Mouse (Mus musculus): ENCODE results near the gene Brk1. TPM values are rescaled to one million over a fixed set of nuclear protein-coding genes. Genes with fewer than 3 reads are reported as not detected.
A peak's percentile ranks its signal among the peaks of the same experiment; 100 is the strongest.

Brk1 gene
- polyA plus RNA-seq, 1 experiment from 2014 or later: 200 TPM

DNA sequence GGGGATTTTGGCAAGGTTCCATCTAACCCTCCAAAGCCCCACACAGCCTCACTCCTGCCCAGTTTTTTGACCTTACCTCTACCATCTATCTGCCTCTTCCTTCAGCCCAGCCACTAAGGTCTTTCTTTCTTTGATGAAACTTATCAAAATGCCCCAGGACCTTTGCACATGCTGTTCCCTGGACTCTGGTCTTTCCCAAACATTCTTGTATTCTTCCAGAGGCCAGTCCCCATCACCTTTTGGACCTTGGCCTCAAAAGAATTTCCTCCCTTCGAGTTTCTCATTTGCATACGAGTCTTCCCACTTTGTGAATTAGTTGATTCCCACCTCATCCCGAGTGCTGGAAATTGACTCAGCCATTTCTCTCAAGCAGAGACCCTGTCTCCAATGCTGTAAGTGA is 50.9 kb downstream of the Brk1 start:
- H3K27ac ChIP-seq: no peak overlapping the region

DNA sequence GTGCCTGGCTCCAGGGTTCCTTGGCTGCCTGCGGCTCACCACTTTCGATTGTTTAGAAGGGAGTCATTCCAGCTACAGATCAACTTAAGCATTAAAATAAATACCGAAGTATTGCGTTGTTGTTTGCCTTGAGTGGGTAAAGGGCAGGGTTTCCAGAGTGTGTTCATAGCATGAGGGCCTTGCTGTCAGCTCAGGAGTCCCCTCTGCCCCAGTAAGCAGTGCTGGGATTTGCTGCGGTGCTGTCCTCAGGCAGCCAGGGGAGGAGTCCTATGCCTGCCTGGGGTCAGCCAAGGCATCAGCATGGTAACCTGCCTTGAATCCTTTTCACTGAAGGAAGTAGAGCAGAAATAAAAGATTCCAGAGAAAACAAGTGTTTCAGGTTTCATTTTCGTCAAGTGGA is 52.3 kb downstream of the Brk1 start:
- Histone ChIP-seq H3K36me3 (replicated peaks) (no peaks in the 10 kb centered on the region), H3K4me1 (peaks cover 18% of the 10 kb centered on the region), H3K9me3 (no peaks in the 10 kb centered on the region), H3K27me3 (ENCODE audit: poor library complexity, severe bottlenecking) (no peaks in the 10 kb centered on the region), H3K27ac (no peak overlapping the region), H3K4me3 (no peak overlapping the region)
- 86% methylated on average over 6 of the region's 6 CpGs for WGBS
- DNase-seq (ENCODE audit: extremely low spot score, low spot score): no peak

More for the DNA sequence above, 50.9 kb downstream of the Brk1 start:
- Histone ChIP-seq H3K36me3 (replicated peaks) (no peaks in the 10 kb centered on the region), H3K4me1 (peaks cover 5% of the 10 kb centered on the region), H3K27me3 (ENCODE audit: poor library complexity, severe bottlenecking) (no peaks in the 10 kb centered on the region), H3K9me3 (no peaks in the 10 kb centered on the region), H3K4me3 (no peak overlapping the region)
- DNase-seq (ENCODE audit: extremely low spot score, low spot score): no peak
- WGBS: 92% methylated on average over 3 of the region's 3 CpGs

DNA sequence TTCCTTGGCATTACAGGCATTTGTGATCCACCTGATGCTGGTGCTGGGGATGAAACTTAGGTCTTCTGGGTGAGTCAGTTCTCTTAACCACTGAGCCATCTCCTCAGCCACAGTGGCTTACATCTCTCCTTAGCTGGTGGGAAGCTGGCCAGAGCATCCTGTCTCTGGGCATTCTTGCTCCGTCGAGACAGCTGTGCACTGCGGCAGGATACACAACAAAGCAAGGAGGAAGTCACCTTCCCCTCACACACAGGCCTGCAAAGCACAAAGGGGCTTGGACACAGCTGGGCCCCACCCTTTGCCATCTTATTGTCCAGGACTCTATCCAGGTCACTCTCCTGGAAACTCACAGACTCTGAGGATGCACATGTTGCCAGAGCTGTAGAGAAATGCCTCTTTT is 53.7 kb downstream of the Brk1 start:
- Histone ChIP-seq H3K4me3 (no peak overlapping the region), H3K4me1 (peaks cover 22% of the 10 kb centered on the region), H3K36me3 (replicated peaks) (no peaks in the 10 kb centered on the region), H3K27ac (0 out of 2 replicates have a peak overlapping the region, but pooled peaks have one; percentile 12), H3K9me3 (peaks cover 6% of the 10 kb centered on the region; the same call in 1 of the 2 replicates), H3K27me3 (ENCODE audit: poor library complexity, severe bottlenecking) (no peaks in the 10 kb centered on the region)
- WGBS: 72% methylated on average over 3 of the region's 3 CpGs
- no peak for DNase-seq (ENCODE audit: extremely low spot score, low spot score)

DNA sequence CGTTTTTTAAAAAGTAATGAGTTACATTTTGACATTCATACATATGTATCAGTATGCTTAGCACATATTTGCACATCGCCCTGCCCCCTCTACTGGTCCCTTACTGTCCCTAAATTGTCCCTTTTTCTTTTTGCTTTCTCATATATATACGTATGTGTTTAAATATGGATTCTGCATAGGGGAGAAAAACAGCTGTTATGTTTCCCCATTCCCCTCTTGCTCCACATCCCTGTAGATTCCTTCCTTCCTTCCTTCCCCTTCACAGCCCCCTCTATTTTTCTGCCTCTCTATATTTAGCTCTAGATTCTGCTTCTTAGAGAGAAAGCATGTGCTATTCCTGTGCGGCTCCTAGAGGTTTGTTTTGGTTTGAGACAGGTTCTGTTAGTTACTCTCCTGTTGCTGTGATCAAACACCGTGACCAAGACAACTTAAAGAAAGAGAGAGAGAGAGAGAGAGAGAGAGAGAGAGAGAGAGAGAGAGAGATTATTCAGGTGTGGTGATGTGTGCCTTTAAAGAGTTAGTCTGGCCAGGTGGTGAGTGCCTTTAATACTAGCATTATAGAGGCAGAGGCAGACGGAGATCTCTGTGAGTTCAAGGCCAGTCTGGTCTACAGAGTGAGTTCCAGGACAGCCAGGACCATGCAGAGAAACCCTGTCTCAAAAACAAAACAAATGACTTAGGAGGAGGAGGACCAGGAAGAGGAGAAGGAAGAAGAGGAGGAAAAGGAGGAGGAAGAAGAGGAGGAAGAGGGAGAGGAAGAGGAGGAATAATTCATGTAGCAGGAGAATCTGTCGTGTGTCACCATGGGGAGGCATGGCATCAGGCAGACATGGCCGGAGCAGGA is 55.3 kb downstream of the Brk1 start:
- DNase-seq (ENCODE audit: extremely low spot score, low spot score): no peak
- H3K9me3 ChIP-seq: peaks cover 6% of the 10 kb centered on the region; the same call in 1 of the 2 replicates
- no peaks in the 10 kb centered on the region for H3K36me3 ChIP-seq (replicated peaks)
- H3K27me3 ChIP-seq (ENCODE audit: poor library complexity, severe bottlenecking): no peaks in the 10 kb centered on the region
- WGBS: 83% methylated on average over 8 of the region's 8 CpGs
- H3K4me1 ChIP-seq: peaks cover 22% of the 10 kb centered on the region
- H3K27ac ChIP-seq: no peak overlapping the region
- H3K4me3 ChIP-seq: no peak overlapping the region

DNA sequence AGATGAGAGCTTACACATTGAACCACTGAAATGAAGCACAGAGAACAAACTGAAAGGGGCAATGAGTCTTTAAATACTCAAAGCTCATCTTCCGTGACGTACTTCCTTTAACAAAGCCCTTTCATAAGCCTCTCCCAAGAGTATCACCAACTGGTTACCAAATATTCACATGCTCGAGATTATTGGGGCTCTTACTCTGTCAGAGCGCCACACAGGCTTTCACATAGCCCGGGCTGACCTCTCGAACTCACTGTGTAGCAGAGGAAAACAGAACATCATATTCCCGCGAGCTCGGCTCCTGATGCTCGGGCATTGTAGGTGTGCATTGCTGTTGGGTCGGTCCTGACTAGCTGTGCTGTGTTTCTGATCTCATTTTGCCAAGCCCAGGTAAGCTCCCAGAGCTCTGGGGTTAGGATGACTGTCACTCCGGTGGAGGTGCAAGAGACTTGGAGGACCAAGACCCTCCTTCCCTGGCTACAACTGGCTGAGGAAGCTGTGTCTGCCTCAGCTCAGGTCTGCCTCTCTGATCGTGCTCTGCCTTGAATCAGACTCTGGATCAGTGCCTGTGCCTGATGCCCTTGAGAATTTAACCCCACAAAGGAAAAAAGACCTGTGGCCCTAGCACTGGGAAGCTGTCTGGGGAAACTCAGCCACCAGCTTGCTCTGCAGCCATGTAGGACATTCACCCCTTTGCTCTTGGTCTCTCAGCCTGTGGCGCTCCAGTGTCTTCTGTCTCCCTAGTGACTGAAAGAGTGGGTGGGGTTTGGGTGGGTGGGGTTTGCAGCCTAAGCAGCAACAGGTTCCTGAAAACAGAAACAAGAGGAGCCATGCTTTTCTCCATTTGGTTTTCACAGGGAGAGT is 56.1 kb downstream of the Brk1 start:
- peak overlapping the region; percentile 51 for H3K27ac ChIP-seq
- no peaks in the 10 kb centered on the region for H3K27me3 ChIP-seq (ENCODE audit: poor library complexity, severe bottlenecking)
- DNase-seq (ENCODE audit: extremely low spot score, low spot score): no peak
- no peaks in the 10 kb centered on the region for H3K36me3 ChIP-seq (replicated peaks)
- 81% methylated on average over 14 of the region's 14 CpGs for WGBS
- H3K4me1 ChIP-seq: peaks cover 22% of the 10 kb centered on the region
- H3K4me3 ChIP-seq: no peak overlapping the region
- H3K9me3 ChIP-seq: peaks cover 6% of the 10 kb centered on the region; the same call in 1 of the 2 replicates

DNA sequence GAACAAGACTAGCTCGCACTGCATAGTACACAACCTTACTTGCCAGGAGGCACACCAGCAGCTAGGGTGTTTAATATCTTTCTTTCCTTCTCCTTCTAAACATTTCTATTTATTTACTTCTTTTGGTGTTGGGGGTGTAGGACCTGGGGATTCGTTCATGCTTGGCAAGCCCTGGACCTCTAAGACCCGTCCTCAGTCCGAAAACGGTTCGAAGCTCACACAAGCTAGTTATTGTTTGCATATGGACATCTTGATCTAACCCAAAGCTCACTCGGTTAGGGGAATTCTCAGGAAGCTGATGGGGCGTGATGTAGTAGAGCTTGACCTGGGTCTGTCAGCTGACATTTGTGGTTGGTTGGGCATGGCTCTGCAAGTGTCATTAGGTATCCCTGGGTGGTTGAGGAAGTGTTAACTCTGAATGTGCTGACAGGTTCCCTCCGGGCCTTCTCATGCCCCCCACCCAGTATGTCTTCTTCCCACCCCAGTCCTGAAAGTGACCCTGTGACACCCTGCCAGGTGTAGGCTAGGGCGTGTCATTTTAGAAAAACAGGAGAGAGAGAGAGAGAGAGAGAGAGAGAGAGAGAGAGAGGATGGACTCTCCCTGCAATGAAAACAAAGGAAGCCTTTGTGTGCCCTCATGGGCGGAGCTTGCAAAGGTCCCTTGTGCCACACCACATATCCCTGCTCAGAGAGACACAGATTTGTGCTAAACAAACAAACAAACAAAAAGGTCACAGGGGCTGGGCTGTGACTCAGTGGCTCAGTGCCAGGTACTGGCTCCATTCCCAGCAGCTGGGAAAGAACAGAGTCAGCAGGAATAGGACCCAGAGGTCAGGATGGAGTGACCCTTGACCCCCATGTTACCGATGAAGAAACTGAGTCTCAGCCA is 57.0 kb downstream of the Brk1 start:
- H3K4me3 ChIP-seq: no peak overlapping the region
- WGBS: 68% methylated on average over 12 of the region's 12 CpGs
- H3K9me3 ChIP-seq: peaks cover 6% of the 10 kb centered on the region; the same call in 1 of the 2 replicates
- DNase-seq (ENCODE audit: extremely low spot score, low spot score): no peak
- H3K4me1 ChIP-seq: peaks cover 22% of the 10 kb centered on the region
- H3K36me3 ChIP-seq (replicated peaks): no peaks in the 10 kb centered on the region
- no peaks in the 10 kb centered on the region for H3K27me3 ChIP-seq (ENCODE audit: poor library complexity, severe bottlenecking)
- peak overlapping the region; percentile 51 for H3K27ac ChIP-seq

DNA sequence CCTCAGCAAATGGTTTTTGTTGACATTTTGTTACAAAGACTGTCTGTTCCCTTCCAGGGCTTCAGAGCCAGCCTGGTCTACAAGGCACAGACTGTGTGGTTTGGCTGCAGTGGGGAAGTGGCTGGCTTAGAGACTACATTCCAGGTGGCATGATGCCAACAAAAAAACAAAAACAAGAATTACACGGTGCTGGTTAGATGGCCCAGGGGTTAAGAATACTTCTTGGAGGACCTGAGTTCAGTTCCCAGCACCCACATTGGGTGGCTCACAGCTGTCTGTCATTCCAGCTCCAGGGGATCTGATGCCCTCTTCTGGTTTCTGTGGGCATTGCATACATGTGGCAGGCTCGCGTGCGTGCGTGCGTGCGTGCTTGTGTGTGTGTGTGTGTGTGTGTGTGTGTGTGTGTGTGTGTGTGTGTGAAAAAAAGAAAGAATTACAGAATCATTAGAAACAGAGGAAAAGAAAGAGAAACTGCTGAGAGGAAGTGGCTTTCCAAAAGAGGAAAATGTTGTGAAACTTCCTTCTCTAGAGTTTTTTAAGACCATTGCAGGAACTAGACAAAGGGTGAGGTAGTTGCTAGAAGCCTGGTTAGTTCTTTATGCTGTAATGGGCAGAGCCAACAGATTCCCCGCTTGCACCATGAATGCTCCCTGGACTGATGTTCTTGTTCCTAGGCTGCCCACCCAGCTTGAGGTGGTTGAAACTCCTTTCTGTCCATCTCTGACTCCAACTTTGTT is 58.6 kb downstream of the Brk1 start:
- 93% methylated on average over 8 of the region's 8 CpGs for WGBS
- H3K27me3 ChIP-seq (ENCODE audit: poor library complexity, severe bottlenecking): no peaks in the 10 kb centered on the region
- DNase-seq (ENCODE audit: extremely low spot score, low spot score): no peak
- peaks cover 6% of the 10 kb centered on the region; the same call in 1 of the 2 replicates for H3K9me3 ChIP-seq
- H3K27ac ChIP-seq: no peak overlapping the region
- H3K4me1 ChIP-seq: peaks cover 35% of the 10 kb centered on the region
- no peak overlapping the region for H3K4me3 ChIP-seq
- no peaks in the 10 kb centered on the region for H3K36me3 ChIP-seq (replicated peaks)

DNA sequence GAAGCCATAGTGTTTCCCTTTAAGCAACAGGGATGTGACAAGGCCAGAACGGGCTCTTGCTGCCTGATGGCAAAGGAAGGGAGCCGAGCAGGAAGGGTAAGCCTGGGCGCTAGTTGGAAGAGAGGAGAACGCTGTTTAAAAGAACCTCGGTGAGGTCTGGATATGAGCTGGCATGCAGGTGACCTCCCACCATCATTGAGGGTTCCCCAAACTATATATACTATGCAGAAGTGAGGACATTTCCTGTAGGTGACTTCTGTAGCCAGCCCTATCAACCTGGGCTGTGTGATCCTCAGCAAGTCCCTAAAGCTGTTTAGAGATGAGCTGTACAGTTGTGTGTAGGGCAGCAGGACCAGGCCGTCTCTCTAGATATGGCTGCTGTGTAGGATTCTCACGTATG is 59.7 kb downstream of the Brk1 start:
- Histone ChIP-seq H3K4me3 (no peak overlapping the region), H3K27ac (no peak overlapping the region), H3K4me1 (peaks cover 47% of the 10 kb centered on the region), H3K36me3 (replicated peaks) (no peaks in the 10 kb centered on the region), H3K9me3 (peaks cover 6% of the 10 kb centered on the region; the same call in 1 of the 2 replicates), H3K27me3 (ENCODE audit: poor library complexity, severe bottlenecking) (no peaks in the 10 kb centered on the region)
- WGBS: 86% methylated on average over 7 of the region's 7 CpGs
- DNase-seq (ENCODE audit: extremely low spot score, low spot score): no peak

Other genes starting within 250 kb of the Brk1 start
- 53.8 and 59.3 TPM in 2 replicates for gene Tada3, start 226.9 kb upstream of the Brk1 start, polyA plus RNA-seq (2016; fragmentation: Nextera tagmentation; extraction: Ambion mirVana)
- 366 TPM in 2 replicates for gene Arpc4, start 226.7 kb upstream of the Brk1 start, polyA plus RNA-seq (2016; fragmentation: Nextera tagmentation; extraction: Ambion mirVana)
- 4.0 and 4.2 TPM in 2 replicates for gene Ttll3, start 215.5 kb upstream of the Brk1 start, polyA plus RNA-seq (2016; fragmentation: Nextera tagmentation; extraction: Ambion mirVana)
- gene Rpusd3, start 185.4 kb upstream of the Brk1 start, polyA plus RNA-seq (2016; fragmentation: Nextera tagmentation; extraction: Ambion mirVana): 38.3 and 40.6 TPM in 2 replicates
- gene Cidec, start 169.0 kb upstream of the Brk1 start, polyA plus RNA-seq (2016; fragmentation: Nextera tagmentation; extraction: Ambion mirVana): not detected in 2 replicates
- 85.1 and 92.0 TPM in 2 replicates for gene Jagn1, start 162.2 kb upstream of the Brk1 start, polyA plus RNA-seq (2016; fragmentation: Nextera tagmentation; extraction: Ambion mirVana)
- gene Il17re, start 146.3 kb upstream of the Brk1 start, polyA plus RNA-seq (2016; fragmentation: Nextera tagmentation; extraction: Ambion mirVana): 0.73 and 1.3 TPM in 2 replicates
- gene Il17rc, start 133.3 kb upstream of the Brk1 start, polyA plus RNA-seq (2016; fragmentation: Nextera tagmentation; extraction: Ambion mirVana): 2.5 and 2.7 TPM in 2 replicates
- 31.1 and 33.2 TPM in 2 replicates for gene Creld1, start 121.5 kb upstream of the Brk1 start, polyA plus RNA-seq (2016; fragmentation: Nextera tagmentation; extraction: Ambion mirVana)
- gene Prrt3, start 102.8 kb upstream of the Brk1 start, polyA plus RNA-seq (2016; fragmentation: Nextera tagmentation; extraction: Ambion mirVana): 2.1 and 2.8 TPM in 2 replicates
- 75.0 and 78.5 TPM in 2 replicates for gene Emc3, start 73.1 kb upstream of the Brk1 start, polyA plus RNA-seq (2016; fragmentation: Nextera tagmentation; extraction: Ambion mirVana)
- gene Fancd2, start 73.1 kb upstream of the Brk1 start, polyA plus RNA-seq (2016; fragmentation: Nextera tagmentation; extraction: Ambion mirVana): 20.7 and 25.0 TPM in 2 replicates
- not detected in 2 replicates for gene Fancd2os, start 4.1 kb upstream of the Brk1 start, polyA plus RNA-seq (2016; fragmentation: Nextera tagmentation; extraction: Ambion mirVana)
- 41.4 and 42.4 TPM in 2 replicates for gene Vhl, start 19.2 kb downstream of the Brk1 start, polyA plus RNA-seq (2016; fragmentation: Nextera tagmentation; extraction: Ambion mirVana)
- gene Irak2, start 33.7 kb downstream of the Brk1 start, polyA plus RNA-seq (2016; fragmentation: Nextera tagmentation; extraction: Ambion mirVana): 3.8 and 3.9 TPM in 2 replicates
- 0.62 and 0.76 TPM in 2 replicates for gene Tatdn2, start 92.3 kb downstream of the Brk1 start, polyA plus RNA-seq (2016; fragmentation: Nextera tagmentation; extraction: Ambion mirVana)
- not detected in 2 replicates for gene Ghrl, start 115.1 kb downstream of the Brk1 start, polyA plus RNA-seq (2016; fragmentation: Nextera tagmentation; extraction: Ambion mirVana)
- gene Sec13, start 136.0 kb downstream of the Brk1 start, polyA plus RNA-seq (2016; fragmentation: Nextera tagmentation; extraction: Ambion mirVana): 282 and 289 TPM in 2 replicates